Mouse (Mus musculus) urinary bladder, postnatal 4 days (tissue): ENCODE measurements around the gene Meis2.
A peak's percentile ranks its signal among the peaks of the same experiment; 100 is the strongest.

Source experiments
- DNase-seq, 2 experiments: peaks; one replicate each; pipeline ENCODE4 v3.0.0; 2021 to 2022; ENCODE audit warnings: low spot score in 2 of 2

Gene Meis2

DNA sequence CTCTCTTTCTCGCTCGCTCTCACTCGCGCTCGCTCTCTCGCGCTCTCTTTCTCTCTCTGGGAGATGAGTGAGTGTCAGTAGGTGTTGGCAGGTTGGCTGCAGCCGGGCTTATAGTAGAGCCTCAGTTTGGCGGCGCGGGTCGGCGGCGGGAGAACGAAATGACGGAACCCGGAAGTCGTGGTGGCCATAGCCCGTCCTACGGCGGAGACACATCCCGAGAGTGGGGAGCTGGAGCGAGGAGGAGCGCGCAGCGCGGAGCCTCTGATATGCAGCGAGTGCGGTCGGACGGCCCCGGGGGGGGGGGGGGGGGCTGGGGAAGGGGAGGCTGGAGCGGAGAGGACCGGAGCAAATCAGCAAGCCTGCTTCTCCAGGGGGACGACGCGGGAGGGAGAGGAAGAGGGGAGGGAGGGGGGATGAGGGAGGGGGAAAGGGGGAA lies at the start of gene Meis2:
TSS of gene Meis2 (minus strand) at position 270 of the 436 bp plus-strand sequence.
- DNase-seq: peak; percentile 83 to 89

DNA sequence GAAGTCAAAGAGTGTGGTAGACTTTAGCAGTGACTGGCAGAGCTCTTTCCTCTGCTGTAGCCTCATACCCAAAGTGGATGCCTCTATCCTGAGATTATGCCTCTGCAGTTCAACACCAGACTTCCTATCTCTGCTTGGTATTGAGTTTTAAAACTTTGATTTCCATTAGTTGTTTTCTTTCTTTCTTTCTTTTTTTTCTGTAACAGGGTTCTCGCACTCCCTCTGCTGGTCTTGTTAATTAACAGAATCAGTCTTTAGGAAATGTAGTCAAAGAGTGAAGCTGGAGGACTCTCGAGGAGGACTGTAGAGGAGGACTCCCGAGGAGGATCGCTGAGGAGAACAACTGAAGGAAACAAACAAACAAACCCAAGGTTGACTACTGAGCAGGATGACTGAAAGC lies 40.6 kb upstream of the Meis2 start:
- no peak for DNase-seq

DNA sequence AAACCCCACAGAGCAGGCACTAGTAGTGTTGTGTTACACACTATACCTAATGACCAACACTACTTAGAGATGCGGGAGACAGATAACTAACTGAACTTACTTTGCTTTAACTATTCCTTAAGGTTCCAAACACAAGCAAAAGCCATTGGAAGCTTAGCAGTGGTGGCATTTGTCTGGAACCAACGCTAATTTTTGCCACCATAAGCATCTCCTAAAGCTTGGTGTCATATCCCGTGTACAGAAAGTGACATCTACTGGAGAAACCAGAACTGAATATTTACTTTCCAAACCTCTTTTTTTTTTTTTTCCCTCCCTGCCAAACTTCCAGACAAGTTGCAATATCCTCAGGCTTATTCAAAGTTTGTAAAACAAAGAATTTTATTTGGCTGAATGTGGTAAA lies 39.5 kb upstream of the Meis2 start:
- no peak for DNase-seq

DNA sequence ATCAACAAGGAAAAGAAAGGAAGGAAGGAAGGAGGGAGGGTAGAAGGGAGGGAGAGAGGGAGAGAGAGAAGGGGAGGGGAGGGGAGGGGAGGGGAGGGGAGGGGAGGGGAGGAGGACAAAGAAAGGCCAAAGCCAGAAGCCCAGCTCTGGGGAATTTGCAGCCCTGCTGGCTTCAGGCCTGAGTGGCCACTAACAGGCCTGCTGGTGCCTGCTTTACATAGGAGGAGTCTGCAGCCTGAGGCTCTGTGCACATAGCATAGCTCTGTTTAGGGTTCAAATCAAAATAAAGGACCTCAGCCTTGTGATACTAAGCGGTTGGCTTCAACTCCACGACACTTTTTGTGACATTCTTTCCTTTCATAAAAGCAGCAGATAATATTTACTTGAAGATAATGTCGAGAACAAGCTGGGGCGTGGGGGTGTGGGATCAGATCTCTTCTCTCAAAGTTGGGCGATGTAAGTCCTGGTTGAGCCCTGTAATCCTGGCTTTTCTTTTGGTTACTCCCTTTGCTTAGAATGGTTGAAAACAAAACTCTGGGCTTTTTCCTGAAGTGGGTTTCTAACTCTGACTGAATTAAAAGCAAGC lies 37.9 kb upstream of the Meis2 start:
- no peak for DNase-seq

DNA sequence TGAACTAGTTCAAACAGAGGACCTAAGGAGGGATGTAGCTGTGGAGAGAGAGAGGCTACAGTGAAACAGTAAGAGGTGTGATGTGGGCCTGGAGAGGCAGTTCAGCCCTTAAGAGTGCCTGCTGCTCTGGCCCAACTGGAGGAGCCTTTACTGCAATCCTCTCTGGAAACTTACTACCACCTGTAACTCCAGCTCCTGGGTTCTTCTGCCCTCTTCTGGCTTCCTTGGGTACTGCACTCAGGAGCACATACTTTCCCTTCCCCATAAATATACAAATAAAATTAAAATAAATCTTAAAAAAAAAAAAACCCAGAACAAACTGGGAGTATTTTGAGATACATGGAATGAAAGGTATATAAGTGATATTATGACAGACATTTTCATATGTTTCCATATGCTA lies 35.6 kb upstream of the Meis2 start:
- peak in 1 of 2 experiments; percentile 72 for DNase-seq

DNA sequence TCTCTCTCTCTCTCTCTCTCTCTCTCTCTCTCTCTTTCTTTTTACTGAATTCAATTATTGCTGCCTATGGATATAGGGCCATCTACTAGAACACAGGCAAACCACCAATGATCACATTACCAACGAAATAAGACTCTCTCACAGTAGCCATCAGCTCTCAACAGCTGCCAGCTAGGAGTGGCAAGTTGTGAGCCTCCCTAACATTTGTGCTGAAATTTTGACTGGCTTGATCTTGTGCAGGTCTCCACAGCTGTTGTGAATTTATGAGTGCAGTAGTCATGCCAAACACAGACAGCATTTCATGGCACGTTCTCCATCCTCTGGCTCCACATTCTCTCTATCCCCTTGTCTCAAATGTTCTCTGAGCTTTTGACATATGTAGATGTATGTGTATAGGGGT lies 15.3 kb upstream of the Meis2 start:
- no peak for DNase-seq

DNA sequence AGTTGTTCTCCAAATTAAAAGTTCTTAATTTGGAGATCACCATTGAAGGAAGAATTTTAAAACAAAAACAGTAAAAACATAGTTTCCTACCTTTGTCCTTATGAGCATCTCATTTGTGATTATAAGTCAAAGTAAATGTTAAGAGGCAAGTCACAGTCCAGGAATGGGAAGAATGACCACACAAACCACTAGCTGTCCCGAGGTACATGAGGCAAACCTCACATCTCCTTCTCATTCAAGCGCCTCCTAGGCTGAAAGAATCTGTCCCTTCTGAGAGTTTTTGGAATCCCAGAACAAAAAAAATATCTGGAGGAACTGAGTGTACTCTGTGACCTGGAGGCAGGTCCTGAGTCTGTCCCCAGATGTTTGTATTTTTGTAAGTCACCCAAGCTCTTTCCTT lies 13.2 kb upstream of the Meis2 start:
- DNase-seq: no peak

DNA sequence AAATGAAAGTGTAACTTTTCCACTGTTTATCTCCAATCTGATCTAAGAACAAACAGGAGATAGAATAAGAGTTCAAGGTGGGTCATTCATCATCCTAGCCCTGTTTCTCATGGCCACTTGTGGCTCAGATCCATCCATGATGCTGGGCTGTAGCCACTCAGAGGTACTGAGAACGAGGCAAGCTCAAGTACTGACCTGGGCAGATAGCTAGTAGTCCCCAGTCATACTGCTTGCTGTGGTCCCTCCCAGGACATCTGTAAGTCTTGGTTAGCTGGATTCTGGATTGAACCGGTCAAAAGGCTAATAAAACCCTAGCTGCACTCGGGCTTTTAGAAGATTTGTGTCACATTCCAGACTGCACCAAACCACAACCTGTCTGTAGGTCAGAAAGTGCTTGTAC lies 12.1 kb upstream of the Meis2 start:
- DNase-seq: no peak

DNA sequence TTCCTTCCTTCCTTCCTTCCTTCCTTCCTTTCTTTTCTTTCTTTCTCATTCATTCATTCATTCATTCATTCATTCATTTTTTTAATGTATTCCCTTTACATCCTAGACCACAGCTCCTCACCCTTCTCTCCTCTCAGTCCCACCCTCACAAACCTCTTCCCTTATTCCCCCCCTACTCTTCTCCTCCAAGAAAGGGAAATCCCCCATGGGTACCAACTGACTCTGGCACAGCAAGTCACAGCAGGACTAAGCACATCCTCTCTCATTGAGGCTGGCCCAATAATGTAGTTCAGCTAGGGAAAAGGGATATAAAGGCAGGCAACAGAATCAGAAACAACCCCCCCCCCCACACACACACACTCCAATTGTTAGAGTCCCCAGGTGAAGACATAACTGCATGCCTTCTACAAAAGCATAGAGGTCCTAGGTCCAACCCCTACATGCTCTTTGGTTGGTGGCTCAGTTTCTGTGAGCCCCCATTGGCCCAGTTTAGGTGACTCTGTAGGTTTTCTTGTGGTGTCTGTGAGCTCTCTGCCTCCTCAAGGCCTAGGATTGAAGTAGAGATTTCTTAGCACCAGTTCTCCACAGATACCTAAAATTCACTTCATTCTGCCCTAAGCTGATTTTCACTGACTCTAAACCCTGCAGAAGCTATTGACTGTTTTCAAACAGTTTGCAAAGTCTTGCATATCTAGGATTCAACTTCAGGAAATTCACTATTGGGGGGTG lies 11.3 kb upstream of the Meis2 start:
- no peak for DNase-seq

DNA sequence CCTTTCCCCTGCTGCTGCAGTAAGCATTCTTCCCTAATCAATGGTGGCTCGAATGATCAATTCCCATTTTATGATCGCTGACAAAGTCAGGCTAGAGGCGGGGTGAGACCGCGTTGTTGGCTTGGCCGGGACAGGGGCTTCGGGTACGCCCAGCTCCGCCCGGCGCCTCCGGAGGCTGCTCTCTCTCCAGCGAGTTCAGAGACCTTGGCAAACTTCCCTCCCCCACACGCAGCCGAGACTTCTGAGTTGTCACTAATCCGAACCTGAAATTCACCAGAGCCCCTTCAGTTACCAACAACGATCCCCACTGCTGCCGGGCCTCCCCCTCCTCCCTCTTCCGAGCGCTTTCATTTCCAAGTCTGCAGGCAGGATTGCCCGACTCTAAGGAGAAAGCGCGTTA lies 10.3 kb upstream of the Meis2 start:
- peak; percentile 65 to 83 for DNase-seq

DNA sequence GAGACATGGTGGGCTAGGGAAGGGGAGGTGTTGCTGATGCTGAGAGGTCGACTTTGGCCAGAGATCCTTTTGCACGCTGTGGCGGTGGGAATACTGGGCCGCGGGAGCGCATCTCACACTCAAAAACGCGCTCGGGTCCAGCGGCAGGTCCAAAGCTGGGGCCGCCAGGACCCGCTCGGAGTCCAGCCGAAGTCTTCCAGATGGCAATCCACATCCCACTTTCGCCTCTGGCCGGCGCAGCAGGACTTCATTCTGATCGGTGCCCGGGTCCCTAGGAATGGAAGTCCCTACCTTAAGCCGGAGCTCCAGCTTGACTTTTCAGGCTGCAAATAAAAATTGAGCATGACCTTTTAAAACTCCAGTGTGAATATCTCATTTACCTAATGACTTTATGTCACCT lies 9.8 kb upstream of the Meis2 start:
- DNase-seq: peak in 1 of 2 experiments; percentile 61

DNA sequence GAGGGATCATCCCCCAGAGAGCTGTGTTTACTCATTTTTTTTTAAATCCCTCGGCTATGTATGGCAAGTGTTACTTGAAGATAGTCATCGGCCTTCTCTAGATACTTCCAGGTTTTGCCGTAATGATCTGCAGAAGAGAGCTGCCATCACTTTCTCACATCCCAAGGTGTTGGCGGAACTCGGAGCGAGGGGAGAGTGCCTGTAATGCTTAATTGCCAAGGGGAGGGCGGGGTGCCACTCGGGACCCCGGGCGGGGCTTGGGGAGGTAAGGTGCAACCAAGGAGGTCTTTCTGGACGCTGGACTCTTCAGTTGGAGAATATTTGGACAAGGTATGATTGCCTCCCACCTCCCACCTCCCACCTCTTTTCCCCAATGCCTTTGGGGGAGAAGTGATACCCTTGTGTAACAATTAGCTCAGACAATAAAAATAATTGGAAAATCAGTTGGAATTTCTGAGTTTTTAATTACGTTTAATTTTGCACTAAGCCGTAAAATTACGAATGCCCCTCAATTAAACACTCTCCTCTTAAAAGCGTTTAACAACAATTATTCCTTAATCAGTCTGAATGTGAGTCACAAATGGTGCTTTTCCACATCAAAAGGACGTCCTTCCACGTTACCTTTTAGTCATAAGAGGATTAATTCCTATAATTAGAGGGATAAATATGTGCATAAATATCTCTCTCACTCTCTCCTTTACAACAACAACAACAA lies 9.2 kb upstream of the Meis2 start:
- peak in 1 of 2 experiments; percentile 60 for DNase-seq

DNA sequence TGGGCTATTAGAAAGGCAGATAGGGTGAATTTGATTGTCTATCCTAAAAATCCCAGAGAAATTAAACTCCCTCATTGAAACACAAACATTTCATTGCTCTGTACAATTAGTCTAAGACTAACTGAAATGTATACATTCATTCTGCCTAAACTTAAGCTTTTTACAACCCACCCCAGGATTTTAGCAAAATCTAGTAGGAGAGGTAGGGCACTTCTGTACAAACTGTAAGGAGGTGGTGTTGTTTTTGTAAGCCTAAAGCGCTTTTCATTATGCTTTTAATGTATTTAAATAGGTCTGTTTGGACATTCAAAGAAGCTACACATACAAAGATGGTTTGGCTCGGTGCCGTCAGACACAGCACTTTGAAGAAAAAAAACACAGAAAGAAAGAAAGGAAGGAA lies 8.4 kb upstream of the Meis2 start:
- no peak for DNase-seq

DNA sequence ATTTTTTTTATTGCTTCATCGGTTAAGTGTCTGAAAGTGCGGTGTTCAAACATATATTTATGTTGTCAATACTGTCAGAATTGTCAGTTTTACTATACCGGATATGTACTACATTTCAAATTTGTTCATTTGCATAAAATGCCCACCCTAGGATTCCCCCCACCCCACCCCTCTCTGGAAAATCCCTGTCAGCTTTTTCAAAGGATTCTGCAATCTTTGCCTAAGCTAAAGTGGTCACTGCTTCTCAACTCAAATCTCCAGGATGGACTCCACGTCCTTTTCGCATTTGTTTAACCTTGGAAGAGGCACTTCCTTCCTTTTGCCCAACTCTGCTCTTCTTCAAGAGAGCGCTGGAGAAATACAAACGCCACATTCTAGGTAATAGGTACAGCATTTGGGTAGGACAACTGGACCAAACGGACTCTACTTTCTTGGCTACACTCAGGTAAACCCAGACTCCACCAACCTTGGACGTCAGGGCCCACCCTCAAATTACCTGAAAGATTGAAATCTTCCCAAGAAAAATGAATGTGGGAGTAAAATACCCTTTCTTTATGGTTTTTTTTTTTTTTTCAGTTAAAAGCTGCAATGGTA lies 7.8 kb upstream of the Meis2 start:
- no peak for DNase-seq

DNA sequence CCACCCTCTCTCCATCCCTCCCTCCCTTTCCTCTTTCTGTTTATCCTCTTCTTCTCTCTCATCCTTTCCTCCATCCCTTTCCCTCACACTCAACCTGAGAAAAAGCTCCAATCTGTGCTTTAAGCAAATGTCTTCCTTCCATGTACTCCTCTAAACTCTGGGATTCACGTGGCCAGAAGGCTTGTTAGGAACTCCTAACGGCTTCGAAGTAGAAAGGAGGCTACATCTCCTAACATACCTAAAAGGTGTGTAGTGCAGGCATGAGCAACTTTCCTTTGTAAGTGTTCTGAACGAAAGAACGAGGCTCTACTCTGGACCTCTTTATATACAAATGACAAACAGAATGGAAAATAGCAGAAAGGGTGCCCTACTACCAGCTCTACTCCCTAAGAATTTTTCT lies 7.1 kb upstream of the Meis2 start:
- no peak for DNase-seq

DNA sequence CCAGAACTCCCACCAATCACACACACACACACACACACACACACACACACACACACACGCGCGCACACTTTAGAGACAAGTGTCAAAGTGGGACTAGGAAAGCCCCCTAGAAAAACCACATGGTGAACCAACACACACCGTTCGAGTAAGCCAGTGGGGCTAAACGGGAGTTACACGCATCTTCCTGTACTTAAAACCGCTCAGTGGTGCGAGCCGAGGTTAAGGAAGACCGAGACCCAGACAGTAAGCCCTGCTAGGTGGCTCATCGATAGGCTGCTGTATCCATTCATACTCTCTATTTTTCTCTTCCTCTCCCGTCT lies 6.6 kb upstream of the Meis2 start:
- no peak for DNase-seq

DNA sequence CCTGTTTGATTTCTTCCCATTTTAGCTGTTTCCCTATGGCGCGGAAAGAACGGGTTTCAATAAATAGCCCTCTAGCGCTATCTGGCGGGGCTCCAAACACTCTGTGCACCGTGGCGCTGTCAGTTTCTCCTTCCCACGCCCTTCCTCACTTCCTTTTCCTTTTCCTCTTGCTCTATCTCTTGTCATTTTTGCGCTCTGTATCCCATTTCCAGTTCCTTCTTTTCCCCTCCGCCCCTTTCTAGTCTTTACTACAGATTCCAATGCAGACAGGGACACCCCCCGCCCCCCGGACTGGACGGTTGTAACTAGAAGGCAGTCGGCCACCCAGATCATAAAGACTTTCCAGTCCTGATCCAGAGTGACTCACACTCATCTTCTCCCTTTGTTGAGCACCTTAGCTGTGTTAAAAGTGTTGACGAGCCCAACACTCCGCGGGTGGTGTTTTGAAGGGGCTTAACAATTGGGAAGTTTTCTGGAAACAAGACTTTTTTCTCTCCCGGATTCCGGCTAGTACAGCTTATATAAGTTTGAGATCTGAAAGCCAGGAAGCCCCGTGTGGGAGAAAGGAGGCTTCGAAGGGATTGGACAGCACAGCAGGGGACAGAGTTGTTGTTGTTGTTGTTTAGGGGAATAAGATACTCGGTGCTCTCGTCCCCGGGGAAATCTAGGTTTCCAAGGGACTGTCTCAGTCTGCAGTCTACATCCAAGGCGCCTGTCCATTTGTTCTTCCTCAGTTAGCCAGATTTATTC lies 6.1 kb upstream of the Meis2 start:
- peak; percentile 48 to 79 for DNase-seq

DNA sequence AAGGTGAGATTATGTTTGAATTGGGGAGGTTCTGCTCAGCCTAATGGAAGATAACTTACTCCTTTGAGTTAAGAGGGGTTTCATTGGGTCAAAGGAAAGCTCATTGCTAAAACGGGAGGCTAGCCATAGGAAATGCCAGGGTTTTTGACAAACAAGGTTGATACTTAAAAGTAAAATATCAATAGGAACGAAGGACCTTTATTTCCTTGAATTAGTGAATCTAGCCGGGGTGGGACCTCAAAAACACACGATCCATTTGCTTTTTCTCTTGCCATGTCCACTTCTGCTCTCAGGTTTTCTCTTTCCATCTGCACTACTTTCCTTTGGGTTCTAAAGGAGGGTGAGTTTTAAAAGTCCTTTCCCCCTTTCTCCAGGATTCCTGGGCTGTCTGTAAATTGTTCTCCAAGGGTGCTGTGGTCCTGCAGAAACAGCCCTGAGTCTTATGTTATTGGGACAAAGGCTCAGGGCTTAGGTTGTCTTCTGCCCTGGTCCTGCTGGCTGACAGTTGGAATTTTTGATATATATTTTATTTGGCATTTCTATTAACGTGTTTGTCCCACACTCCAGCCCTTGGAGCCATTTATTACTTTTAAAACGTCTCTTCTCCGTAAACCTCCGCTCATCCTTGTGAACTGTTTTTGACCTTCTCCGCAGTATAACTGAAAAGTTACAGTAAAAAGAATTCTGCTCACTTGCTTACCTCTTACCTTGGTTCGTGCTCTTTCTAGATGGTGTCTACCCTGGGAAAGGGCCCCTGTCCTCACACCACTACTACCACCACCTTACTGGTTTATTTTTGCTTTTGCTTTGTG lies 5.2 kb upstream of the Meis2 start:
- no peak for DNase-seq

DNA sequence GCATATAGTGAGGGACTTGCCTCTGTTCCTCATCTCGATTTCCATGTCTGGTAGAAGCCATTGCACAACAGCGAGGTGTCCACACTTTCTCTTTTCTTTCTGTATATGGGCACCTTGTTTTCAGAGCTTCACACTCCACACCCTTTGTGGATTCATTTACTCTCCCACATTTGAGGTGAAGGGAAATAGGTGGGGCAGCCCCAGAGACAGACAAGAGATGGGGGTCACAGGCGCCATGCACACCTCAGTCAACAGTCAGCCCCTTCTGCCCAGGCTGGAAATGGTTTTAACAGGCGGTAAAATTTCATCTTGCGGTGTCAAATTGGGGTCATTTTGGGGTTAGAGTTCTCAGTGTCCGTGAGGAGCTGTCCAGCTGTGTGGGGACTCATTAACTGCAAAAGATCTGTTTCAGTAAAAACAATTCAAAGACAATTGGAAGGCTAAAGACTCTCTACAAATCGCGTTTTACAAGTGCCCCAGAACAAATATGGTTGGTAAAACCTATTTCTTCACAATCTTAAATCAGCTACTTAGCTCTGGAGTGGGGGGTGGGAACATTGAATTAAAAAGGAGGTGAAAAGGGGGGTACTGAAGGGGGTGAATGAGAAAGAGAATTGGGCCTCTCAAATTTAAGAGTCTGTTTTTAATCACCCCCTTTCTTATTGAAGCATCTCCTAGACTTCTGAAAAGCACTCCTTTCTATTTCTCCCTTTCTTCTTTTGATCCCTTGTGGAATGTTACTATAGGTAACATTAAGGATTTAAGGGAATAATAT lies 4.0 kb upstream of the Meis2 start:
- DNase-seq: no peak

DNA sequence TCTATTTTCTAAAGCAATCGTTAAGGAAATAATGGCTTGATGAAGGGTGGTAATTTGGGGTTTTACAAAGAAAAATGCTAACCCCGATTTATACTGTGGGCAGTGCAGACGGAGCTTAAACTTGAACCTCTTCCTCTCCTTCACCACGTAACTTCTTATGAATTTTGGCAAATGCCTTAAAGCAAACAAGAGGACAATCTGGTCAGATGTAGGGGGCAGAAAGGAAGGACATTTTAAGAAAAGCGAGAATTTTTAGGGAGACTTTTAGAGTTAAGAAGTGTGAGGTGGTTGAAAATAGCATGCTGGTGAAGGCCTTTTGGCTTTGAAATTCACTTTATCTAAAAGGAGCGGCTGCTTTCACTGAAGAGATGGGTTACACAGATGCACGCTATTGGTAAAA lies 3.3 kb upstream of the Meis2 start:
- no peak for DNase-seq
